Mouse (Mus musculus) stomach, embryonic 14.5 days (tissue): Measurements from ENCODE around the gene Timeless. TPM values are rescaled to one million over a fixed set of nuclear protein-coding genes. Genes with fewer than 3 reads are reported as not detected.

ENCODE experiments used
- ATAC-seq: fragments of 200-750 bp; cut with Nextera tagmentation; 2 replicates; pipeline ENCODE4 v1.8.0; 2017; ENCODE audit warnings: low read depth, moderate TSS enrichment; ENCODE audit not compliant: insufficient number of reproducible peaks, insufficient read depth, low FRiP score
- H3K27ac ChIP-seq: fragments of 300-500 bp; sonication (generic); 2 replicates; pipeline ENCODE4 v1.5.1; 2014; ENCODE audit warnings: mild to moderate bottlenecking, low read length, moderate library complexity, mixed read lengths
- H3K27me3 ChIP-seq: fragments of 300-500 bp; sonication (generic); 2 replicates; pipeline ENCODE4 v1.6.1; 2014; ENCODE audit warnings: low read length, control low read depth, mixed read lengths; ENCODE audit not compliant: control insufficient read depth, insufficient read depth
- H3K36me3 ChIP-seq: fragments of 300-500 bp; sonication (generic); 2 replicates; pipeline ENCODE4 v1.6.1; 2014; ENCODE audit warnings: mild to moderate bottlenecking, control low read depth, low read length, moderate library complexity, mixed read lengths; ENCODE audit not compliant: control insufficient read depth, insufficient read depth
- H3K4me1 ChIP-seq: fragments of 300-500 bp; sonication (generic); 2 replicates; pipeline ENCODE4 v1.6.1; 2014; ENCODE audit warnings: low read length, control low read depth, mixed read lengths; ENCODE audit not compliant: control insufficient read depth, insufficient read depth
- H3K4me2 ChIP-seq: fragments of 300-500 bp; sonication (generic); replicated peaks from 2 replicates; pipeline ENCODE4 v1.6.1; 2014; ENCODE audit warnings: low read depth, low read length, control low read depth
- H3K4me3 ChIP-seq: fragments of 300-500 bp; sonication (generic); 2 replicates; pipeline ENCODE4 v1.5.1; 2014; ENCODE audit warnings: low read depth, low read length, control low read depth
- H3K9ac ChIP-seq: fragments of 300-500 bp; sonication (generic); replicated peaks from 2 replicates; pipeline ENCODE4 v1.6.1; 2014; ENCODE audit warnings: low read depth, mild to moderate bottlenecking, control low read depth, low read length, moderate library complexity, mixed read lengths
- H3K9me3 ChIP-seq: fragments of 300-500 bp; sonication (generic); 2 replicates; pipeline ENCODE4 v1.6.1; 2016; ENCODE audit warnings: low read depth, low read length, control low read depth; ENCODE audit not compliant: control insufficient read depth
- WGBS: fragments of 180-500 bp; shearing (Covaris S2); extraction: QIAGEN DNeasy Blood & Tissue Kit; methylation state at CpG from one replicate; pipeline ENCODE4 v1.1.7; 2014; 5-methylcytosine and 5-hydroxymethylcytosine counted together
- polyA plus RNA-seq: library from polyadenylated mRNA; unstranded; fragments of >200 nt; fragmentation: Nextera tagmentation; extraction: Ambion mirVana; gene quantifications from 2 replicates; pipeline ENCODE4 v1.2.1, GENCODE M21; 2014

The Timeless gene
- polyA plus RNA-seq, 1 experiment from 2014 or later, result 47.2 TPM

DNA sequence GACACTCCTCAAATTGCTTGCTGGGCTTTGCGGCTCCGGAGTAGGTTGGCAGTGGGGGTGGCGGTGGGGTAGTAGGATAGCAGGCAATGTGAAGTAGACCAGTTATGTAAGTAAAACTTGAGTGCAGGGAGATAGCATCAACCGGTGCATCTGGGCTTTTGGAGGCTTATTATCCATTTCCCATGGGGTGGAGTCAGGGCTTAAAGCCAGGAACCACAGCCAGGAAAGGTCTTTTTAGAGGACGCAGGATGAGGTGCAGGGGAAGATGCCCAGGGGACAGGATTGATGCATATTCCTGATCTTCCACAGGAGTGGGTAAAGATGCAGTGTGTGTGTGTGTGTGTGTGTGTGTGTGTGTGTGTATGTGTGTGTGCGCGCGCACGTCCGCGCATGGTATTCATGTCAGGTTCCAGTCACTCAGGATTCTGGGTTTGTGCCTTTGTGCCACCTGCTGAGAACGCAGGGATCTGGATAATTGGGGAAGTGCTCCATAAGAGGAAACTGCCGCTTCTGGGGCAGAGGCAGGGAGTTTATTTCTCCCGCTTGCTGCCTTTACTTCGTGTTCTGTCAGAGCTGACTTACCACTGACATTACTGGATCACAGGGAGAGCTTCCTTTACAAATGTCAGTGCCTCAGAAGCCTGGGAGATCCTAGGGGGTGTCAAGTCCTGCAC is 6.1 kb downstream of the Timeless start:
- no peaks in the 10 kb centered on the region for H3K9me3 ChIP-seq
- WGBS, result 80% methylated on average over 15 of the region's 15 CpGs
- H3K9ac ChIP-seq, result no peak overlapping the region
- no peak overlapping the region for H3K4me2 ChIP-seq
- H3K27me3 ChIP-seq, result no peaks in the 10 kb centered on the region
- ATAC-seq, result no peak
- H3K36me3 ChIP-seq, result peaks cover 6% of the 10 kb centered on the region
- no peaks in the 10 kb centered on the region for H3K4me1 ChIP-seq
- H3K4me3 ChIP-seq, result no peak overlapping the region
- H3K27ac ChIP-seq, result no peak overlapping the region

- WGBS, result 91% methylated on average over 4 of the region's 4 CpGs
- ATAC-seq, result no peak
- H3K36me3 ChIP-seq, result peaks cover 15% of the 10 kb centered on the region
Measured at GRCm38 (mm10) chr10:128239140-128239539, 7.3 kb downstream of the Timeless start.

DNA sequence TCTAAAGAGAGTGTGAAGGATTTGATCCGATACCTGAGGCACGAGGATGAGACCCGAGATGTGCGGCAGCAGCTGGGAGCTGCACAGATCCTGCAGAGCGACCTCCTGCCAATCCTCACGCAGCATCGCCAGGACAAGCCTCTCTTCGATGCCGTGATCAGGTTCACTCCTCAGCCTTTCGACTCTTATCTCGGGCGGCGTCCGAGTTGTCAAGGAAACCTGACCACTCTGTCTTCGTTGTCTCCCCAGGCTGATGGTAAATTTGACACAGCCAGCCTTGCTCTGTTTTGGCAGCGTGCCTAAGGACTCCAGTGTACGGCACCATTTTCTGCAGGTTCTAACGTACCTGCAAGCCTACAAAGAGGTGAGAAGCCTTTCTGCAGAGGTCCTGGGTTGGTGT is 8.3 kb downstream of the Timeless start:
- Histone ChIP-seq H3K4me2 (no peak overlapping the region), H3K9ac (no peak overlapping the region), H3K27me3 (no peaks in the 10 kb centered on the region), H3K4me1 (no peaks in the 10 kb centered on the region), H3K27ac (no peak overlapping the region), H3K9me3 (no peaks in the 10 kb centered on the region), H3K36me3 (peaks cover 25% of the 10 kb centered on the region), H3K4me3 (no peak overlapping the region)
- 83% methylated on average over 18 of the region's 18 CpGs for WGBS
- no peak for ATAC-seq

More at GRCm38 (mm10) chr10:128239140-128239539, 7.3 kb downstream of the Timeless start:
- H3K9ac ChIP-seq, result no peak overlapping the region
- H3K27me3 ChIP-seq, result no peaks in the 10 kb centered on the region
- no peaks in the 10 kb centered on the region for H3K9me3 ChIP-seq
- no peak overlapping the region for H3K4me3 ChIP-seq
- no peaks in the 10 kb centered on the region for H3K4me1 ChIP-seq
- H3K27ac ChIP-seq, result no peak overlapping the region
- H3K4me2 ChIP-seq, result no peak overlapping the region

DNA sequence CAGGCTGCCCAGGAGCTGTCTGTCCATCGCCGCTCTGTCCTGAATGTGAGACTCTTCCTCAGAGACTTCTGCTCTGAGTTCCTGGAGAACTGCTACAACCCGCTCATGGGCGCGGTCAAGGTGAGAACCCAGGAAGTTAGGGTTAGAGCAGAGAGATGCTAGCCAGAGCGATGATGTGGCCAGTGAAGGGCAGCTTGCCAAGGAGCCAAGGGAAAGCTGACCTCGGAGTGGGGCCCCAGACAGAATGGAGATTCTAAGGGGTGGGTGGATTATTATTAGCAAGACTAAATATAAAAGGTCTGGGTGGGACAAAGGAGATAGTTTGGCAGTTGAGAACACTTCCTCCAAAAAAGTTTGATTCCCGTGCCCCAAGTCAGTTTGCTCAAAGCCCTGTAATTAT is 11.4 kb downstream of the Timeless start:
- H3K36me3 ChIP-seq, result peaks cover 56% of the 10 kb centered on the region
- no peaks in the 10 kb centered on the region for H3K9me3 ChIP-seq
- no peaks in the 10 kb centered on the region for H3K27me3 ChIP-seq
- H3K9ac ChIP-seq, result no peak overlapping the region
- no peak for ATAC-seq
- H3K4me2 ChIP-seq, result no peak overlapping the region
- H3K4me1 ChIP-seq, result no peaks in the 10 kb centered on the region
- 93% methylated on average over 8 of the region's 8 CpGs for WGBS
- no peak overlapping the region for H3K4me3 ChIP-seq
- H3K27ac ChIP-seq, result no peak overlapping the region

DNA sequence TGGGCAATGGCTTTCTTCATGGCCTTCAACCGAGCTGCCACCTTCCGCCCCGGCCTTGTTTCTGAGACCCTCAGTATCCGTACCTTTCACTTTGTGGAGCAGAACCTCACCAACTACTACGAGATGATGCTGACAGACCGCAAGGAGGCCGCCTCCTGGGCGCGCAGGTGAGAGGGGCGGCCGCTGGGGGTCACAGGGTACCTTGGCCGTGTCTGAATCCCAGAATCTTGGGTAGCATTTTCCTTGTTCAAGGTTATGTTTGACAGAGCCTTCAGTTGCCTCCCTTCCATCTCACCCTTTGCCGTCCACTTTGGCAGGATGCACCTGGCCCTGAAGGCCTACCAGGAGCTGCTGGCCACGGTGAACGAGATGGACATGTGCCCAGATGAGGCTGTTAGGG is 12.3 kb downstream of the Timeless start:
- 96% methylated on average over 15 of the region's 15 CpGs for WGBS
- no peak for ATAC-seq
- peaks cover 61% of the 10 kb centered on the region for H3K36me3 ChIP-seq

DNA sequence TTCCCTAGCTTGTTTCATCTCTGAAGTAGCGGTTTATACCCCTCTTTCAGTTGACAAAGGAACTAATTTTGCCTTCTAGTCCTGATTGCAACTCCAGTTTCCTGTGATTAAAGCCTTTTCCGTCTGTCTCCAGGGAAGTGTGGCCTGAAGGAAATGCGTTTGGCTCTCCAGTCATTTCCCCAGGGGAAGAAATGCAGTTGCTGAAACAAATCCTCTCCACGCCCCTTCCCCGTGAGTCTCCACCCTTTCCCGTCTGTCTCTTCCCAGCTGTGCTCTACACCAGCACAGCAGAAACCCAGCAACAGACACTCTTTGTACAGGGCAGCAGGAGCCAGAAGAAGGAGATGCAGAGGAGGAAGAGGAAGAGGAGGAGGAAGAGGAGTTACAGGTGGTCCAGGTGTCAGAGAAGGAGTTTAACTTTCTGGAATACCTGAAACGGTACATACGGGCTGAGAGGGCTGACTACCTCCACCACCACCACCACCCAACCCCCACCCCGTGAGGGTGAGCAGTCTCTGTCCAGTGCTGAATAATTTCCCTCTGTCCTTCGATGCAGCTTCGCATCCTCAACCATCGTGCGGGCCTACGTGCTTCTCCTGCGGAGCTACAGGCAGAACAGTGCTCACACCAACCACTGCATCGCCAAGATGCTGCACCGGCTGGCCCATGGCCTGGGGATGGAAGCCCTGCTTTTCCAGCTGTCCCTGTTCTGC is 15.3 kb downstream of the Timeless start:
- Histone ChIP-seq H3K36me3 (peaks cover 82% of the 10 kb centered on the region), H3K4me2 (no peak overlapping the region), H3K4me3 (no peak overlapping the region), H3K9me3 (no peaks in the 10 kb centered on the region), H3K27me3 (no peaks in the 10 kb centered on the region), H3K4me1 (no peaks in the 10 kb centered on the region), H3K27ac (peak overlapping the region; percentile 33; the same call in 1 of the 2 replicates), H3K9ac (no peak overlapping the region)
- whole genome bisulfite sequencing, result 82% methylated on average over 17 of the region's 17 CpGs
- no peak for ATAC-seq

More for the DNA sequence above, 12.3 kb downstream of the Timeless start:
- no peak overlapping the region for H3K4me2 ChIP-seq
- no peak overlapping the region for H3K9ac ChIP-seq
- H3K27me3 ChIP-seq, result no peaks in the 10 kb centered on the region
- no peak overlapping the region for H3K27ac ChIP-seq
- no peak overlapping the region for H3K4me3 ChIP-seq
- H3K9me3 ChIP-seq, result no peaks in the 10 kb centered on the region
- H3K4me1 ChIP-seq, result no peaks in the 10 kb centered on the region

- Histone ChIP-seq H3K36me3 (peaks cover 65% of the 10 kb centered on the region), H3K4me1 (no peaks in the 10 kb centered on the region), H3K27ac (no peak overlapping the region), H3K4me2 (no peak overlapping the region), H3K9ac (no peak overlapping the region), H3K4me3 (no peak overlapping the region), H3K27me3 (no peaks in the 10 kb centered on the region), H3K9me3 (no peaks in the 10 kb centered on the region)
- 90% methylated on average over 13 of the region's 13 CpGs for WGBS
- ATAC-seq, result no peak
Measured at GRCm38 (mm10) chr10:128250565-128250964, 18.7 kb downstream of the Timeless start.

GRCm38 (mm10) chr10:128253677-128254255 is 21.9 kb downstream of the Timeless start, which contains the start of gene Apon:
Gene Apon, plus strand, starts transcription at chr10:128254096.
- no peaks in the 10 kb centered on the region for H3K27me3 ChIP-seq
- H3K4me2 ChIP-seq, result no peak within 1 kb of the TSS
- no peak for ATAC-seq
- H3K4me1 ChIP-seq, result no peaks in the 10 kb centered on the region
- no peak within 1 kb of the TSS for H3K4me3 ChIP-seq
- 67% methylated on average over 4 of the region's 4 CpGs for WGBS
- H3K27ac ChIP-seq, result no peak within 1 kb of the TSS
- H3K36me3 ChIP-seq, result peaks cover 34% of the 10 kb centered on the region
- H3K9ac ChIP-seq, result no peak within 1 kb of the TSS
- no peaks in the 10 kb centered on the region for H3K9me3 ChIP-seq
